Comparison of ENCODE assay signal across 7 mouse cellular contexts in the genomic region with DNA sequence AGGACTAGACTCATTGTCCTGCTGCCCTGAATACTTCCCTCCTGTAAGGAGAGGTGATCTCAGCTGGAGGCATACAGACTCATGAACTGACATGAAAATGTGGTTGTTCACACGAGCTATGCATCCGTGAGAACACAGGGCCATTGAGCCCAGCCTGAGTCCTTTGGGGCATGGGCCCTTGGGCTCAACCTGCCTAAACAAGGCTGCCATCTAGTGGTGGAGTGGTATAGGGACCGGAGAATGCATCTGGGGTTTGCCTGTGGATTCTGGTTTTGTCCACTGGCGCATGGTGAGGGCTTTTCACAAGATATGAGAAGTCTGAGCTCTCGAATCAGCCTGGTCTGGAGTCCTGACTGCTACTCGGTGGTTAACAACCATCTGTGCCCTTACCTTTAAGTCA. TPM values are rescaled to one million over a fixed set of nuclear protein-coding genes. Genes with fewer than 3 reads are reported as not detected.
DNase-seq lines count a peak whose midpoint lies in the region; ATAC-seq and TF ChIP-seq lines count a peak whose summit lies in the region.

No protein-coding gene starts in this region.

- 50% methylated on average over 6 of the region's 6 CpGs for WGBS in embryonic facial prominence, embryonic 13.5 days

- no peaks in the 10 kb centered on the region for H3K9me3 ChIP-seq in ES-E14 (ENCODE audit: control insufficient read depth, insufficient read depth, low read depth, low read length)
- no peaks in the 10 kb centered on the region for H3K9me3 ChIP-seq in embryonic facial prominence, embryonic 13.5 days

- peak; percentile 69 for DNase-seq in ES-E14 (ENCODE audit: low read depth, low spot score)
- peak; percentile 62 for DNase-seq in adrenal gland, postnatal 25 days
- peak; percentile 40 to 63 for DNase-seq in heart, adult 9 months (ENCODE audit: low spot score in 2 of 2)
- DNase-seq in layer of hippocampus, adult 9-11 months = peak; percentile 64
- peak; percentile 86 for DNase-seq in lung, postnatal 10 days
- DNase-seq in right cerebral cortex, postnatal 36 days (ENCODE audit: low spot score in 2 of 2) = peak; percentile 34 to 45

- no peaks in the 10 kb centered on the region for H3K27me3 ChIP-seq in embryonic facial prominence, embryonic 13.5 days

- H3K4me1 ChIP-seq in ES-E14 (ENCODE audit: control insufficient read depth in 2 of 2, insufficient read depth in 2 of 2, low read length in 2 of 2, poor library complexity in 1 of 2) = peaks cover 2 to 15% of the 10 kb centered on the region in 2 experiments; a peak in 3 of 4 replicates
- H3K4me1 ChIP-seq in embryonic facial prominence, embryonic 13.5 days = no peaks in the 10 kb centered on the region

- peaks cover 85% of the 10 kb centered on the region for H3K36me3 ChIP-seq in ES-E14 (ENCODE audit: control insufficient read depth, insufficient read depth, low read length, poor library complexity, severe bottlenecking)
- peaks cover 92% of the 10 kb centered on the region for H3K36me3 ChIP-seq in embryonic facial prominence, embryonic 13.5 days

- H3K9ac ChIP-seq in ES-E14 (ENCODE audit: insufficient read depth, low read depth, low read length, poor library complexity, severe bottlenecking) = peak overlapping the region; percentile 13; the same call in 1 of the 2 replicates
- H3K9ac ChIP-seq in embryonic facial prominence, embryonic 13.5 days = 0 out of 2 replicates have a peak overlapping the region, but pooled peaks have one; percentile 21

- in situ Hi-C loops in ES-E14 (cut with MboI; ENCODE audit: low sequenced_read_pairs in 2 of 2, unreplicated experiment in 2 of 2) = no loop called here

- H3K4me3 ChIP-seq in ES-E14 (ENCODE audit: insufficient read depth in 1 of 2, low read depth in 1 of 2, low read length in 2 of 2, poor library complexity in 1 of 2, severe bottlenecking in 1 of 2) = no peak overlapping the region
- H3K4me3 ChIP-seq in embryonic facial prominence, embryonic 13.5 days = no peak overlapping the region

- no peak overlapping the region for H3K27ac ChIP-seq in ES-E14 (ENCODE audit: insufficient read depth, low read depth, low read length, poor library complexity, severe bottlenecking)
- H3K27ac ChIP-seq in embryonic facial prominence, embryonic 13.5 days = no peak overlapping the region

- H3K4me2 ChIP-seq in embryonic facial prominence, embryonic 13.5 days = no peak overlapping the region

- ATAC-seq in embryonic facial prominence, embryonic 13.5 days (ENCODE audit: insufficient number of reproducible peaks, insufficient read depth, low FRiP score, low TSS enrichment, low read depth) = no peak

TF ChIP-seq in ES-E14, 5 proteins besides CTCF, POLR2A, EP300 and RAD21:
- TF ChIP-seq ZC3H11A (IDR thresholded peaks at IDR 0.05; ENCODE audit: borderline replicate concordance, low read depth, low read length) (no peak), ZNF384 (IDR thresholded peaks at IDR 0.05; ENCODE audit: low read depth, low read length) (no peak), CHD2 (IDR thresholded peaks at IDR 0.05; ENCODE audit: low read depth, low read length) (no peak)

RNA-seq across cellular contexts. Expression of a gene that starts 8.2 kb away (rescaled TPM):
- total RNA-seq in ES-E14 (2012; rRNA removed) = 114 and 140 TPM in 2 replicates
- 2.3 and 3.8 TPM in 2 replicates for total RNA-seq in adrenal gland, postnatal 25 days (2021)
- 25.5 and 27.2 TPM in 2 replicates for polyA plus RNA-seq in embryonic facial prominence, embryonic 13.5 days (2015; fragmentation: Nextera tagmentation; extraction: Ambion mirVana)

RNA-seq across cellular contexts. Expression of a gene that starts 11.4 kb away (rescaled TPM):
- total RNA-seq in ES-E14 (2012; rRNA removed) = 30.4 and 32.2 TPM in 2 replicates
- total RNA-seq in adrenal gland, postnatal 25 days (2021) = 31.0 and 34.2 TPM in 2 replicates
- polyA plus RNA-seq in embryonic facial prominence, embryonic 13.5 days (2015; fragmentation: Nextera tagmentation; extraction: Ambion mirVana) = 49.4 and 52.9 TPM in 2 replicates

RNA-seq across cellular contexts. Expression of a gene that starts 35.6 kb away (rescaled TPM):
- total RNA-seq in ES-E14 (2012; rRNA removed) = 3.0 and 3.3 TPM in 2 replicates
- 13.5 and 23.4 TPM in 2 replicates for total RNA-seq in adrenal gland, postnatal 25 days (2021)
- 7.3 and 7.4 TPM in 2 replicates for polyA plus RNA-seq in embryonic facial prominence, embryonic 13.5 days (2015; fragmentation: Nextera tagmentation; extraction: Ambion mirVana)

RNA-seq across cellular contexts. Expression of a gene that starts 46.2 kb away (rescaled TPM):
- 0.09 and 0.11 TPM in 2 replicates for total RNA-seq in ES-E14 (2012; rRNA removed)
- total RNA-seq in adrenal gland, postnatal 25 days (2021) = 0.19 and 0.43 TPM in 2 replicates
- 0.19 and 0.25 TPM in 2 replicates for polyA plus RNA-seq in embryonic facial prominence, embryonic 13.5 days (2015; fragmentation: Nextera tagmentation; extraction: Ambion mirVana)

RNA-seq across cellular contexts. Expression of a gene that starts 56.2 kb away (rescaled TPM):
- 12.9 and 22.6 TPM in 2 replicates for total RNA-seq in ES-E14 (2012; rRNA removed)
- total RNA-seq in adrenal gland, postnatal 25 days (2021) = 23.9 and 32.4 TPM in 2 replicates
- 22.0 and 29.4 TPM in 2 replicates for polyA plus RNA-seq in embryonic facial prominence, embryonic 13.5 days (2015; fragmentation: Nextera tagmentation; extraction: Ambion mirVana)

Comparison
In these comparisons a context has a peak if more than half of its experiments do, and no peak if none do; other contexts are left out.
1. RNA of a gene that starts 8.2 kb away (total RNA-seq): 114 to 140 TPM in ES-E14; 2.3 to 3.8 TPM in adrenal gland, postnatal 25 days; every median in the first group is over 10 times any median in the second.
2. Peak in every context shown above with its lines, with median percentiles within 50 percentile points of each other: DNase-seq.